Mouse (Mus musculus): Measurements from ENCODE around the gene Brca1.

- no peak for TF ChIP-seq EP300 (IDR thresholded peaks at IDR 0.05)
- TF ChIP-seq CTCF (IDR thresholded peaks at IDR 0.05), result no peak
Measured at GRCm38 (mm10) chr11:101587676-101588075, 35.9 kb upstream of the Brca1 start.

Measured in lung, postnatal 0 days (tissue).